Mouse (Mus musculus) stomach, embryonic 16.5 days (tissue): ENCODE measurements at regions not wholly inside any gene's neighbourhood (a gene's known extent, or its start where the extent isn't known, plus 50 kb on each side); places are given as distances from the start of the nearest gene placed in this dataset.

Source experiments
- ATAC-seq: fragments of 200-750 bp; cut with Nextera tagmentation; 2 replicates; pipeline ENCODE4 v1.8.0; 2017; ENCODE audit warnings: moderate number of reproducible peaks, moderate TSS enrichment; ENCODE audit not compliant: insufficient read depth, low FRiP score
- H3K27ac ChIP-seq: fragments of 300-500 bp; sonication (generic); 2 replicates; pipeline ENCODE4 v1.5.1; 2014; ENCODE audit warnings: low read length
- H3K27me3 ChIP-seq: fragments of 300-500 bp; sonication (generic); 2 replicates; pipeline ENCODE4 v1.6.1; 2014; ENCODE audit warnings: low read length, control low read depth, mixed read lengths; ENCODE audit not compliant: control insufficient read depth, insufficient read depth
- H3K36me3 ChIP-seq: fragments of 300-500 bp; sonication (generic); 2 replicates; pipeline ENCODE4 v1.6.1; 2014; ENCODE audit warnings: low read length; ENCODE audit not compliant: control insufficient read depth, insufficient read depth
- H3K4me1 ChIP-seq: fragments of 300-500 bp; sonication (generic); 2 replicates; pipeline ENCODE4 v1.6.1; 2014; ENCODE audit warnings: low read length, control low read depth, mixed read lengths; ENCODE audit not compliant: control insufficient read depth, insufficient read depth
- H3K4me2 ChIP-seq: fragments of 300-500 bp; sonication (generic); 2 replicates; pipeline ENCODE4 v1.6.1; 2014; ENCODE audit warnings: low read depth, low read length, mixed read lengths
- H3K4me3 ChIP-seq: fragments of 300-500 bp; sonication (generic); replicated peaks from 2 replicates; pipeline ENCODE4 v1.5.1; 2014; ENCODE audit warnings: mild to moderate bottlenecking, low read length
- H3K9ac ChIP-seq: fragments of 300-500 bp; sonication (generic); 2 replicates; pipeline ENCODE4 v1.6.1; 2014; ENCODE audit warnings: low read length
- H3K9me3 ChIP-seq: fragments of 300-500 bp; sonication (generic); replicated peaks from 2 replicates; pipeline ENCODE4 v1.6.1; 2016; ENCODE audit warnings: low read length, control low read depth; ENCODE audit not compliant: control insufficient read depth
- WGBS: fragments of 180-500 bp; shearing (Covaris S2); extraction: QIAGEN DNeasy Blood & Tissue Kit; methylation state at CpG from one replicate; pipeline ENCODE4 v1.1.7; 2014; 5-methylcytosine and 5-hydroxymethylcytosine counted together

- H3K4me2 ChIP-seq: no peak overlapping the region
- no peak overlapping the region for H3K9ac ChIP-seq
- H3K4me1 ChIP-seq: no peaks in the 10 kb centered on the region
- 82% methylated on average over 7 of the region's 7 CpGs for WGBS
- no peaks in the 10 kb centered on the region for H3K27me3 ChIP-seq
- no peak overlapping the region for H3K4me3 ChIP-seq
- no peak for ATAC-seq
- no peak overlapping the region for H3K27ac ChIP-seq
- no peaks in the 10 kb centered on the region for H3K9me3 ChIP-seq
- no peaks in the 10 kb centered on the region for H3K36me3 ChIP-seq
Measured at GRCm38 (mm10) chr2:79060320-79060719, 192.4 kb downstream of the Ube2e3 start.

GRCm38 (mm10) chr2:79061645-79062044 lies 193.6 kb upstream of the Itga4 start:
- Histone ChIP-seq H3K36me3 (no peaks in the 10 kb centered on the region), H3K9me3 (no peaks in the 10 kb centered on the region), H3K27me3 (no peaks in the 10 kb centered on the region), H3K27ac (no peak overlapping the region), H3K9ac (no peak overlapping the region), H3K4me1 (no peaks in the 10 kb centered on the region), H3K4me2 (no peak overlapping the region), H3K4me3 (no peak overlapping the region)
- no peak for ATAC-seq
- 67% methylated on average over 4 of the region's 4 CpGs for WGBS

- 51% methylated on average over 6 of the region's 6 CpGs for WGBS
- ATAC-seq: no peak
- no peak overlapping the region for H3K27ac ChIP-seq
Measured at GRCm38 (mm10) chr2:79062196-79062636, 193.0 kb upstream of the Itga4 start.

GRCm38 (mm10) chr2:79063641-79064040 lies 191.6 kb upstream of the Itga4 start:
- Histone ChIP-seq H3K36me3 (no peaks in the 10 kb centered on the region), H3K27ac (no peak overlapping the region), H3K4me3 (no peak overlapping the region), H3K9ac (no peak overlapping the region), H3K9me3 (no peaks in the 10 kb centered on the region), H3K27me3 (no peaks in the 10 kb centered on the region), H3K4me1 (no peaks in the 10 kb centered on the region), H3K4me2 (no peak overlapping the region)
- WGBS: 88% methylated on average over 2 of the region's 2 CpGs
- ATAC-seq: no peak

More at GRCm38 (mm10) chr2:79062196-79062636, 193.0 kb upstream of the Itga4 start:
- H3K36me3 ChIP-seq: no peaks in the 10 kb centered on the region
- no peaks in the 10 kb centered on the region for H3K9me3 ChIP-seq
- H3K4me1 ChIP-seq: no peaks in the 10 kb centered on the region
- H3K4me2 ChIP-seq: no peak overlapping the region
- H3K9ac ChIP-seq: no peak overlapping the region
- no peak overlapping the region for H3K4me3 ChIP-seq
- no peaks in the 10 kb centered on the region for H3K27me3 ChIP-seq

- Histone ChIP-seq H3K4me1 (no peaks in the 10 kb centered on the region), H3K27me3 (no peaks in the 10 kb centered on the region), H3K27ac (no peak overlapping the region), H3K36me3 (no peaks in the 10 kb centered on the region), H3K9ac (no peak overlapping the region), H3K9me3 (no peaks in the 10 kb centered on the region), H3K4me3 (no peak overlapping the region), H3K4me2 (no peak overlapping the region)
- 83% methylated on average over 1 of the region's 1 CpGs for WGBS
- ATAC-seq: no peak
Measured at GRCm38 (mm10) chr2:79065321-79065720, 189.9 kb upstream of the Itga4 start.

GRCm38 (mm10) chr2:79076115-79076514 lies 179.1 kb upstream of the Itga4 start:
- Histone ChIP-seq H3K4me3 (no peak overlapping the region), H3K9me3 (no peaks in the 10 kb centered on the region), H3K9ac (no peak overlapping the region), H3K27me3 (no peaks in the 10 kb centered on the region), H3K4me2 (no peak overlapping the region), H3K27ac (no peak overlapping the region), H3K4me1 (no peaks in the 10 kb centered on the region), H3K36me3 (no peaks in the 10 kb centered on the region)
- WGBS: 48% methylated on average over 2 of the region's 2 CpGs
- no peak for ATAC-seq

- Histone ChIP-seq H3K27me3 (no peaks in the 10 kb centered on the region), H3K9me3 (no peaks in the 10 kb centered on the region), H3K4me1 (no peaks in the 10 kb centered on the region), H3K4me2 (no peak overlapping the region), H3K9ac (no peak overlapping the region), H3K4me3 (no peak overlapping the region), H3K27ac (no peak overlapping the region), H3K36me3 (no peaks in the 10 kb centered on the region)
- WGBS: 40% methylated on average over 5 of the region's 5 CpGs
- no peak for ATAC-seq
Measured at GRCm38 (mm10) chr2:79078836-79079394, 176.3 kb upstream of the Itga4 start.

- no peak for ATAC-seq
- Histone ChIP-seq H3K27ac (no peak overlapping the region), H3K9ac (no peak overlapping the region)
Measured at GRCm38 (mm10) chr2:79081769-79082168, 173.5 kb upstream of the Itga4 start.

GRCm38 (mm10) chr2:79086280-79086679 lies 168.9 kb upstream of the Itga4 start:
- no peak overlapping the region for H3K4me2 ChIP-seq
- WGBS: 88% methylated on average over 4 of the region's 4 CpGs
- no peak for ATAC-seq
- H3K27ac ChIP-seq: no peak overlapping the region
- peaks cover 5% of the 10 kb centered on the region; the same call in 1 of the 2 replicates for H3K4me1 ChIP-seq
- H3K4me3 ChIP-seq: no peak overlapping the region
- H3K9me3 ChIP-seq: no peaks in the 10 kb centered on the region
- H3K9ac ChIP-seq: no peak overlapping the region
- H3K36me3 ChIP-seq: no peaks in the 10 kb centered on the region
- H3K27me3 ChIP-seq: no peaks in the 10 kb centered on the region

More at GRCm38 (mm10) chr2:79081769-79082168, 173.5 kb upstream of the Itga4 start:
- no peaks in the 10 kb centered on the region for H3K4me1 ChIP-seq
- no peaks in the 10 kb centered on the region for H3K36me3 ChIP-seq
- no peak overlapping the region for H3K4me2 ChIP-seq
- 62% methylated on average over 2 of the region's 2 CpGs for WGBS
- H3K27me3 ChIP-seq: no peaks in the 10 kb centered on the region
- no peaks in the 10 kb centered on the region for H3K9me3 ChIP-seq
- no peak overlapping the region for H3K4me3 ChIP-seq
